Mouse (Mus musculus): ENCODE results near the gene Dusp3.
A peak's percentile ranks its signal among the peaks of the same experiment; 100 is the strongest.

The Dusp3 gene

DNA sequence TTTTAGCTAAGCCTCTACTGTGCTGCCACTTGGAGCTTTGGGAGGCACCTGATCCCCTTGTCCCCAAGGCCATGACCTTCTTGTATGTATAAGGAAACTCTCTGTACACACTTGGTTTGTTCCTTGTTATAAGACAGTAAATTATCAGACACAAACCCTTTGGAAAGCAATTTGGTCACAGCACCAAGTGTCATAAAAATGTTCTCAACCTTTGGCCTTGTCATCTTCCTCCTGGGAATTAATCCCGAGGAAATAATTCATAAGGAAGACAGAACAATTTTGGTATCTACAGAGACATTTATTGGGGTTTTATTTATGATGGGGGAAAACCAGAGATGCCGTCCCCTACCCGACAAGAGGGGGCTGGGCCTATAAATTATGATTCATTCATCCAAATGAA is 51.1 kb downstream of the Dusp3 start:
- DNase-seq (ENCODE audit: low read depth, low spot score): no peak

DNA sequence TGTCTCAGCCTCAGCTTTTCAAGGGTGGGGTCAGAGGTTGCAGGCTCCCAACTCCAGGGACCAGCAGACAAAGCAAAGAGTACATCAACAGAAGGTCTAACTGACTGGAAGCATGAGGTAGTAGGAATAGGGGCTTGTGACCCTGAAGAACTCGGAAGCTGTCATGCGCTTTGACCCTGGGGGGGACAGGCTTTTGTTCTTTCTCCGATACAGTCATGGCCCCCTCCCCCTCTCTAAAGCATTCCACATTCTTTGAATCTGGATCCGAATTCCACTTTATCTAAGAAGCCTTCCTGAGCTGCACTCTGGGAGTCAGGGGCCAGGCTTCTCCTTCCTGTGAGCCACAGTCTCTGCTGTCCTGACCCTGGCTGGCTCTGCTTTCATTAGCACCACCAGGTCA is 54.8 kb downstream of the Dusp3 start:
- DNase-seq (ENCODE audit: low read depth, low spot score): no peak

DNA sequence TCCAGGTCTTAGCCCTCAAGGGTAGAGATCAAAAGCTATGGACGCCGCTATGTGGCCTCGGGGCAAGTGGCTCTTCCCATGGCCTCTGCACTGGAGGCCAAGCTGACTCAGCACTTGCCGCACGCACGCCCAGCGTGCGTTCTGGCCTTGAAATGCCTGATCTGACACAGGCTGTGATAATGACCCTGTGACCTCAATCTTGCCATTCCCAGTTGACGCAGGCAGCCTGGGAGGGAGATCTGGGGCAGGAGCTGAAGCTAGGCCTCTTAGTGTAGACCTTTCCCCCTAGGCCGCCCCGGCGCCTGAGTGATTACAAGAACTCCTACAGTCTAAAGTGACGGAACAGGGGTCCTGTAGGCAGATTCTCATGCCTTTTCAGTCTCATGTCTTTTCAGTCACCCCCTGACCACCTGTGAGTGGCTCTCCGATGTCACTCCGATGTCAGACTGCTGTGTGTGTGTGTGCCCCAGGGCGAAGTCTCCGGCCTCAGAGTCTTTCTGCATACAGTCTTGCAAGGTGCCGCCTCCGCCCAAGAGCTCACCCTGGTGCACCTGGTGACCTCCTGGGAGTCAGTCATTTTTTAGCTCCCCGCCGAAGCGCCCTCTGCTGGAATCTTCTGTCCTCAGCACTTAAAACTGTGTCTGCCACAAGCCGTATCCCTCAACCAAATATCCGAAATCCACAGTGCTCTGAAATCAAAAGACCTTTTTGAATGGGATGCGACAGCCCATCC is 58.6 kb downstream of the Dusp3 start:
- DNase-seq (ENCODE audit: low read depth, low spot score): peak; percentile 15

DNA sequence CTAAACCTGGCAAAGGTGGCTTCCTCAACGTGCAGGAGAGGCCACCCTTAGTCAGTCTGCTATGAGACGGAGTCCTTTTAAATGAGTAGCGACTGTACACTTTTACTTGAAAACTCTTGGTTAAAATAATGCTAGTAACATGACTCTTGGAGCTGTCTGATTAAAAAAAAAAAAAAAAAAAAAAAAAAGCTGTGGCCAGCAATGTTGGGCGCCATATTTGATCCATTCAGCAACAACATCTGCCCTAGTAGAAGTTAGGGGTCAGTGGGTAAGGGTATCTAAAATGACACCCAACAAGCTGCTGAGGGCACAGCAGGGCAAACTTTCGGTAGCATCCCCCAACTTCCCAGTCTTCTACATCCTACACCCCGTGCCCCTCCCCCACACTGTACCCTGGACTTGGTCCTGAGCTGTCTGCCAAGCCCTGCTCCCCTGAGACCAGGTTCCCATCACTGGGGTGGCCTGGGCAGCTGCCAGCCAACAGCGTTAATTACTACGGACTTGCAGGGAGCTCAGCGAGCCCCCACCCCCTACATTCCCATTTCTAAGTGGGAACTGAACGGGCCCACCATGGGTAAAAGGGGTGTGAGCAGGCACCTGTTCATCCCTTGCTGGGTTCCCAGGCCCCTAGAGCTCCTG is 59.7 kb downstream of the Dusp3 start:
- DNase-seq (ENCODE audit: low read depth, low spot score): no peak

DNA sequence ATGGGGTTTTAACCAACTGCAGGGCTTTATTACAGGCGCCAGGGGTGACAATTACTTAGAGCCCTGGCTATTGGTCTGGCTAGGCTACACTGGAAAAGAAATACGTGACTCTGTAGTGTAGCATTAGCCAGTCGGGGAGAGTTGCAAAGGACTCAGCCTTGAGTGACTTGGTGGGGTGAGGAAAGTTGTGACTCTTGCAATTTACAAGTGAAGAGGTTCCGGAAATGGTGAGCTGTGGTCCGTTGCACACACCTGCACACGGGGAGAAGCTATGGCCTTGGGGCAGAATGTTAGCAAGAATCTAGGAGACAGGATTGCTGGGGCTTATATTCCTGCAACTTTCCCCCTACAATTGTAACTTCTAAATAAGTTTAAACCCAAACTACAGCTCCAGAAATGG is 61.2 kb downstream of the Dusp3 start:
- DNase-seq (ENCODE audit: low read depth, low spot score): no peak

DNA sequence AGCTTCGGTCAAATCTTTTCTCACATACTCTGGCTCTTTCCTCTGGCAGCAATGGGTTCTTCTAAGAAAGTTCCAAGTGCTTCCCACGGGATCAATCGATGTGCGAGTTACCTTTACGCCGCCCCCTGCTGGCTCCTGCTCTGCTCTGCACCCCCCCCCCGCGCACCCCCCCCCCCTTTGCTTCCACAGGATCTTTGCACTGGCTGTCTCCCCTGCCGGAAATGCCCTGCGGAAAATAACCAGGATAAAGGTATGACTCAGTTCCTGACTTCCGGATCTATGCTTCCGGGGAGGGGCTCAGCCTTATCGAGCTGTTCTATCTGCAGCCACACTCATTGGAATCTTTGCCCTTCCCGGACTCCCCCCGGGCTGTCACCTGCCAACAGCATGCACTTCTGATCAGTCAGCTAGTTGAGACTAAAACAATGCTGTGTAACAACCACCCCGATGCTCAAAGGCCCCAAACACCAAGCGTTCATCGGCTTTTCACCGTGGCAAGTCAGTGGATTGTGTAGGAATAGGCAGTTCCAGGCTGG is 62.3 kb downstream of the Dusp3 start:
- no peak for DNase-seq (ENCODE audit: low read depth, low spot score)

DNA sequence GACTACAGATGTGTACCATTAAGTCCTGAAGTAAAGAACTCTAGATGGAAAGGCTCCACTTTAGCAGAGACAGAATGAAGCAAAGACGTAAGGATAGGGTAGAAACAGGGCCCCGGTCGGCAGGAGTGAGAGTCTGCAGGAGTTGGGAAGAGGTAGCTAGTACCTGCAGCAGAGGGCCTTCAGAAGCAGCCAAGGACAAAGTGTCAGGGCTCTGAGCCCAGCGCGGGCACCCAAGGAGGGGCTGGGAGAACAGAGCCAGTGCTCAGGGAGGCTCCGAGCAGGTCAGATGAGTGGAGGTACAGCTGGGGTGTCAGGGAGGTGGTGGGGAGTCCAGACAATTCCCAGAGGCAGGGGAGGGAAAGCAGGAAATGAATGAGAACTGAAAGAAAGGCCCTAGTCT is 62.8 kb downstream of the Dusp3 start:
- DNase-seq (ENCODE audit: low read depth, low spot score): no peak

DNA sequence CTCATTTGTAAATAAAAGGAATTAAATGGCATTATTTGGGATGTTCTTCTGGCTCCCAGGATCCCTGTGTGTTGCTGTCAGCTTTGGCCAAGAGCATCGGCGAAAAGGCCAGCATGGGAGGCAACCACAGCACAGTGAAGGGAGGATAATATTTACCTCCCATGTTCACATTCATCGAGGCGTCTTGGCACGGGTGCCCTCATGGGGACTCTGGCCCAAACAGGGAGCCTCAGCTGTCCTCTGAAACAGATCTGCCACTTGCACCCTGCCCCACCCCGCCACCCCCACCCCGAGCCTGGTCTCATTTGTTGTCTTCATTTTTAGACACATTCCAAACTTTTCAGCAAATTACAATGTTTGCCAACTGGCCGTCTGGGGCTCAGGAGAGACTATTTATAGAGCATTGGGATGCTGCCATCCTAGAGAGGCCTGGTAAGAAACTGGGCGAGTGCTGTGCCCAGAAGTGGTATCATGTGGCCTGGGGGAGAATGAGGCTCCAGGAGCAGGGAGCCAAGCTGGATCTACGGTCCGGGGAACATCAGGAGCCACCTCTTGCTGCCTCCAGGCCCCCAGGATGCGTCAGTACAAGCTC is 65.4 kb downstream of the Dusp3 start:
- no peak for DNase-seq (ENCODE audit: low read depth, low spot score)
